Mouse (Mus musculus): ENCODE results near the gene Snrk.

Snrk gene

GRCm38 (mm10) chr9:122185061-122185460 is 68.0 kb downstream of the Snrk start:
- DNase-seq: peak; percentile 73

DNA sequence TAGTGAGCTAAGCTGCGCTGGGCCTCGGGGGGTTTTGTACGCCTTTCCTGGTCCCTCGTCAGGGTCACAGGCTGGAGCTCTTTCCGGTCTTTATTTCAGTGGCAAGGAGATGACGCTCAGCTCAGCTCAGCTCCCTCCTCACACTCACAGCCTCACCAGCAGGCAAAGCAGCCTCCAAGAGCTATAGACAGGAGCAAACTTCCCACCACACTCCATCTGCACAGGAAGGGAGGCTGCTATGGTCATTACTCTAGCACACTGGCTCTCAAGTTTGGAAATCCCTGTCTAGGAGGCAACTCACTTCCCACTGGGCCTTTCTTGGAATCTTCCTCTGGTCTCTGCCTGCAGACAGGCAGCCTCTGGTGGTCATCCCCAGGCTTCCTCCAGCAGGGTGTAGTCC is 68.9 kb downstream of the Snrk start:
- DNase-seq: no peak

DNA sequence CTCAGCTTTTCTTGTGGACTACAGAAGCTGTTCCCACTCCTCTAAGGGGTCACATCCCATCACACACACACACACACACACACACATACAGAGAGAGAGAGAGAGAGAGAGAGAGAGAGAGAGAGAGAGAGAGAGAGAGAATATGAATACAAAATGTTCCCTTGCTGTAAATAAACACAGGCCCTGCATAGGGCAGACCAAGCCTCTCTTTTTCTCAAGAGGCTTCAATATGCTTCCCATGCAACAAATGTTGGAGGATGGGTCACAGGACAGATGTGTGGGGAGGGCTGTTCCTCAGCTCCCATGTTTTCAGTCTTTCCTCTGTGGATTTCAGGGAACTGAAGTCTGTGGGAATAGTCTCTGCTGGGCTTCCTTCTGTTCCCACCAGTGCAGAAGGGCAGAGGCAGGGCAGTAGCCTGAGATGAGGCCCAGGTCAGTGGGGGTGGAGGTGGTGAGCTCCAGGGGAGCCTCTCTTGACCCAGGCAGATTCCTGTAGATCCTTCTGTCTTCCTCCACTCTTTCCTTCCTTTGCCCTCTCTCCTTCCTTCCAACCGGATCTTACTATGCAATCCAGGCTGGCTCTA is 69.7 kb downstream of the Snrk start:
- no peak for DNase-seq

DNA sequence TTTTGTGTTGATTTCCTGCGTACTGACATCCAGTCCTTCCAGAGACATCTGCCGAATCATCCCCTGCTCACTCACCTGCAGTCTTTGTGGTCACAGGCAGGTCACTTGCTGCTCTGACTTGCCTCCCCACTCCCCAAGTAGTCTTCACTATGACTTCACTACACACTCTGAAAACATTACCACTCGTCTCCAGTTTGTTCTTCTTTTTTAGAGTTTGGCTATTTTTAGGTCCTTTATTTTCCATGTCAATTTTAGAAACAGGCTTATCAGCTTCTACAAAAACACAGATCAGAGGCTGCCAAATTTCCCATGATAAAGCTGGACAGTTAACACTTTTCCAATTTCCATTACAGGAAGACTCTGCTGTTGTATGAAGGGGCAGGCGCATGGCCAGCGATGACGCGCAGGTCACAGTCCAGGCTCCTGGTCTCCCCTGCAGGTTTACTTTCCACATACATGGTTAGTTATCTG is 70.4 kb downstream of the Snrk start:
- DNase-seq: no peak

DNA sequence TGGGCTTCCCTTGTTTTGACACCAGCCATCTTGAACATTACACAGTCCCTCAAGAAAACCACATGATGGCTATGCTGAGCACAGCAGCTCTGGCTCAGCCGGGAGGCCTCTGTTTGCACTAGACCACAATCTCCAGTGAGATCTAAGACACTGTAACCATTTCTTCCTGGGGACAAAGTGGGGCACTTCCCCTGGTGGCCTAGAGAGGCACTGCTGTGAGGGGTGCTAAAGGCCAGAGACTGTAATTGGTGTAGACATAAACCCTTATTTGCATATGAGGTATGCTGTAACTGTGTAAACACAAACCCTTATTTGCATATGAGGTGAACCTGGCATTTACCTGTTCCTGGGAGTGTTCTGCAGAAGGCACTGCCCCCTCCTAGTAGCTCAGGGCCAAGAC is 71.7 kb downstream of the Snrk start:
- DNase-seq: no peak

DNA sequence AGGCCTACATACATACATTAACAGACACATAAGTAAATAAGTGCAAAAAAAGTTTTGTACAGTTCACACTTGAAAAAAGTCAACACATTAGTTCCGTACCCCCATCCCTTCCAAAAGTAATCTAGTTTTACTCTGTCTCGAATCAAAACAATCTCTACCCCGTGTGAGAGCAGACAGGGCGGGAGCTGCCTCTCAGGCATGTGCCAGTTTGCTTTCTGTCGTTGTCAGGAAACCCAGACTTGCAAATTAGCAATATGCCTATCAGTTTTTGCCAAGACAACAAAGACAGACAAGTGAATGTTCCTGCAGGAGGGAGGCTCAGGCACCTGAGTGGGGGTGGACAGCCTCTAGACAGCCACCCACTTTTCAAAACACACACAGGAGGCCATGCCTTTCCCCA is 76.3 kb downstream of the Snrk start:
- no peak for DNase-seq

DNA sequence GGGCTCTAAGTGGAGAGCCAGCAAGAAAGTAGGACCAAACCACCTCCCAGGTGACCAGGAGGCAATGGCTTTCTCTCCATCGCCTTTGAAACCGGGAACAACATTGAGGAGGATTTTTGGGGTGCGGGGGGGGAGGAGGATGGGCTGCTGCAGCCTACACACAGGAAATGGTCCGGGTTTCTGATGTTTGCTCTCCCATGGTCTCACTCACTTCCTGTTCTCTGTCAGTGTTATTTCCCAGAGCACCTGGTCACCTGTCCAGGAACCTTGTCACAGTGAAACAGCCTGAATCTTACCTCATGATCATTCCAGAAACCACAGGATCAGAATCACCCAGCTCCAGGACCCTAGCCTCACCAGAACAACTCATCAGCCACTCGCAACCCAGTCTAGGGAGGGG is 76.8 kb downstream of the Snrk start:
- DNase-seq: no peak

GRCm38 (mm10) chr9:122195042-122195682 is 78.1 kb downstream of the Snrk start:
- no peak for DNase-seq

DNA sequence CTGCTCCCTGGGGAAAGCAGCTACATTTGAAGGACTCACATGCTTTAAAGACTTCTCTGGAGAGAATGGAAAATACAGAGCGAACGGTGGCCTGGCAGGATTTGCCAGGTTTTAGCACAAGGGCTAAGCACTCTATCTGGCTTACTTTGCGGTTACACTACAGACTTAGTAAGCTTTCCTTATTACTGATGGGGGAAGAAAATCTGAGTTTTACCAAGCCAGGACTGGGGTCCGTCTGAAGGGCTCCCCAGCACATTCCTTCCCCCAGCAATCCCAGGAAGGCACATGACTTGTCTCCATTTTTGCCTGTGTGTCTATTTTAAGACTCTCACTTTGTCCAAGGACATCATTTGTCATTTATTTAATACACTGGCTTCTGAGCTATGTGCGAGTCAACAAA is 80.0 kb downstream of the Snrk start:
- no peak for DNase-seq

DNA sequence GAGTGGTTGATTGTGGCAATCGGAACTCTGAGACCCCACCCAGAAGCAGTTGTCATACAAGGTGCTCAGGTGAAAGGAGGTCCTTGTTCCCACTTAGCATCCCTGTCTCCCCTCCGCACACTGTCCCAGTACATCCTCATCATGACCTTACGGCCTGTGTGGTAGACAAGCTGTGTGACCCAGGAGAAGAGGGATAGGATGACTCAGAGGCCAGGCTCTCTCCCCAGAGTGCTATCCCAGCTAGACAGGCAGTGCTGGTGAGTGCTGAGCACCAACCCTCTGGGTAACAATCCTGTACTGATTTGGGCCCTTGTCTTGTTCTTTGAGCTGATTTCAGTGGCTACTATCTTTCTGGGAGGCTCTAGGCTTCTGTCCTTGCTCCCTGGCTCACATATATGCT is 81.6 kb downstream of the Snrk start:
- no peak for DNase-seq

- peak; percentile 35 for DNase-seq
Measured at GRCm38 (mm10) chr9:122199253-122199652, 82.2 kb downstream of the Snrk start.

DNA sequence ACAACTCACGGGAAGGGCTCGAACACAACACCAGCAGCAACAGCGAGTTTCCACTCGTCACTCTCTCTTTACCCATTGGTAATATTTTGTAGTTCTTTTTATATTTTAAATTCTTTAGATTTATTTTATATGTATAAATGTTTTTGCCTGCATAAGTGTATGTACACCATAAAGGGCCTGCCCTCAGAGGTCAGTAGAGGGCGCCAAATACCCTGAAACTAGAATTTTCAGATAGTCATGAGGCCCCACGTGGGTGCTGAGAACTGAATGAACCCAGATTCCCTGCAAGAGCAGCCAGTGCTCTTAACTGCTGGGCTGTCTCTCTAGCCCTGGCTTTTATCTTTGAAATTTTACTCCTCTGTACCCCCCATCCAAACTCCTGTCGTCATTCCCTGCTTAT is 87.4 kb downstream of the Snrk start:
- DNase-seq: no peak

- no peak for DNase-seq
Measured at GRCm38 (mm10) chr9:122205543-122206200, 88.6 kb downstream of the Snrk start.

DNA sequence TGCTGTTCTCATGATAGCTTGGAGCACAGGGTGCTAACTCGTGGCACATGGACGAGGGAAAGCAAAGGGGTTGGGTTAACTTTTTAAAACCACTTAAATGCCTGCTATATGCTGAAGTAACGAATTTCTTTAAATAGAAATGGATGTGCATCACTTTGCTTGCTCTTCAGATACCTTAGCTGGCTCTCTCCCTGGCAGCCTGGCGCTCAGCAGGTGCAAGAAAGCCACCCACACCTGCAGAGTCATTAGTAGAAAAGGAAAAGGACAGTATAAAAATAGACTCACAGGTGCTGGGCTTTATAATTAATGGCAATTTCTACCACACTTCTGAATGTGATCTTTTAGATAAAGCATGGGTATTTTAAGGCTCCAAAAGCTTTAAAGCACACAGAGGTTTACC is 91.2 kb downstream of the Snrk start:
- no peak for DNase-seq

GRCm38 (mm10) chr9:122215118-122215517 is 98.1 kb downstream of the Snrk start:
- DNase-seq: no peak

DNA sequence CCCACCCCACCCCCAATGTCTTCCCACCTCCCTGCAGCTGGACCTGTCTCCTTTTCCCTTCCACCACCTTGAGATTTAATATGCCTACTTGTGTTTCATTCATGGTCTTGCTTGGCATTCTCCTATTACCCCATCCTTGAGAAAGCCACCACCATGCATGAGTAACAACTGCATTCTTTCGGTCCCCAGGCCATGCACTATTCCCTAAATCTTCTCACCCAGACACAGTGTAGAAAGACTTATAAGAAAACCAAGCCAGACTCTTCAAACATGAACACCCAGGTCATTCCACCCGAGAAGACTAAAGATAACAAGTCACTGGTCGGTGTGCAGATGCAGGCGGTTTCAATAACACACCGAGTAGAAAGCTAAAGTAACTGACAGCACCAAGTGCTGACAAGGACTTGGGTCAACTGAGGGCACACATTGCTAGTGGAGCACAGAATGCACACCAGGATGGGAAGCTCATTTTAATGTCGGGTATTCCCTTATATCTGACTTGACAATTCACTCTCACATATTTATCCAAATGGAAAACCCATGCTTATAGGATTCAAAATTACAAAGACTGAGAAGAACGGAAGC is 100.0 kb downstream of the Snrk start:
- no peak for DNase-seq
